In genomic region chrX:101427774-101428173, GRCm38 (mm10) we compare ENCODE assay signal across 9 mouse cellular contexts. TPM values are rescaled to one million over a fixed set of nuclear protein-coding genes. Genes with fewer than 3 reads are reported as not detected.
DNase-seq lines count a peak whose midpoint lies in the region; ATAC-seq and TF ChIP-seq lines count a peak whose summit lies in the region.
"Had no signal": no experiment of that assay in that cellular context is flagged by ENCODE, and none has a peak within 500 bp of the region (broad histone marks: within the 10 kb centered on the region; RNA-seq: fewer than 3 reads in every experiment).

No protein-coding gene starts in this region.

- H3K9me3 ChIP-seq in kidney, embryonic 15.5 days (replicated peaks) = no peaks in the 10 kb centered on the region

- no peak for TF ChIP-seq POLR2A in cerebellum, adult 2 months (IDR thresholded peaks at IDR 0.05; ENCODE audit: borderline replicate concordance, insufficient read depth, low read length)
- no peak for TF ChIP-seq POLR2A in bone marrow, adult 2 months (IDR thresholded peaks at IDR 0.05; ENCODE audit: borderline replicate concordance, control insufficient read depth, low read depth, low read length)

- peaks cover 9% of the 10 kb centered on the region; the same call in 1 of the 2 replicates for H3K36me3 ChIP-seq in kidney, embryonic 15.5 days

- no peak for DNase-seq in cerebellum, adult 2 months
- DNase-seq in cerebellum, postnatal 4 days (ENCODE audit: low spot score in 2 of 2) = no peak
- peak; percentile 34 for DNase-seq in kidney, postnatal 10 days
- DNase-seq in right cerebral cortex, postnatal 36 days (ENCODE audit: low spot score in 2 of 2) = no peak

- TF ChIP-seq CTCF in cerebellum, adult 2 months (IDR thresholded peaks at IDR 0.05; ENCODE audit: borderline replicate concordance, insufficient read depth, low read depth, low read length) = 0 out of 2 replicates have a peak, but pooled peaks have one; percentile 15
- peak; percentile 31; the same call in 1 of the 2 replicates for TF ChIP-seq CTCF in bone marrow, adult 2 months (IDR thresholded peaks at IDR 0.05; ENCODE audit: control insufficient read depth, insufficient read depth, low read length)

- H3K4me1 ChIP-seq in cerebellum, adult 2 months (ENCODE audit: control insufficient read depth, insufficient read depth, low read length) = no peaks in the 10 kb centered on the region; the same call in 1 of the 2 replicates
- H3K4me1 ChIP-seq in kidney, embryonic 15.5 days = peaks cover 6% of the 10 kb centered on the region; the same call in 1 of the 2 replicates
- no peaks in the 10 kb centered on the region for H3K4me1 ChIP-seq in bone marrow, adult 2 months (ENCODE audit: control insufficient read depth, insufficient read depth, low read length)

- no peak overlapping the region for H3K4me3 ChIP-seq in cerebellum, adult 2 months (replicated peaks; ENCODE audit: insufficient read depth, low read depth, low read length)
- no peak overlapping the region for H3K4me3 ChIP-seq in kidney, embryonic 15.5 days (replicated peaks)
- H3K4me3 ChIP-seq in bone marrow, adult 2 months (replicated peaks; ENCODE audit: control insufficient read depth, low read depth, low read length) = no peak overlapping the region

- WGBS in cerebellum, adult 2 months = 15% methylated on average over 1 of the region's 1 CpGs
- WGBS in kidney, embryonic 15.5 days = 4% methylated on average over 1 of the region's 1 CpGs
- 0% methylated on average over 1 of the region's 1 CpGs for WGBS in bone marrow, adult 2 months

- no peak overlapping the region for H3K4me2 ChIP-seq in kidney, embryonic 15.5 days

- H3K9ac ChIP-seq in kidney, embryonic 15.5 days = no peak overlapping the region

- no peak for ATAC-seq in kidney, embryonic 15.5 days (replicated peaks; ENCODE audit: low FRiP score)
- ATAC-seq in megakaryocyte progenitor cell, adult 5-6 weeks (replicated peaks; ENCODE audit: poor library complexity) = peak; percentile 27; the same call in 1 of the 2 replicates
- ATAC-seq in megakaryocyte-erythroid progenitor cell, adult 5-6 weeks (replicated peaks; ENCODE audit: low FRiP score, low TSS enrichment, poor library complexity, severe bottlenecking) = no peak
- ATAC-seq: Patski had no signal

- H3K27ac ChIP-seq in cerebellum, adult 2 months (ENCODE audit: insufficient read depth, low read length) = no peak overlapping the region
- H3K27ac ChIP-seq in kidney, embryonic 15.5 days = no peak overlapping the region
- no peak overlapping the region for H3K27ac ChIP-seq in bone marrow, adult 2 months (ENCODE audit: control insufficient read depth, insufficient read depth, low read depth, low read length, poor library complexity)

- H3K27me3 ChIP-seq in cerebellum, adult 2 months (ENCODE audit: control insufficient read depth, insufficient read depth, low read length) = no peaks in the 10 kb centered on the region; the same call in 1 of the 2 replicates
- H3K27me3 ChIP-seq in kidney, embryonic 15.5 days = peaks cover 10% of the 10 kb centered on the region; the same call in 1 of the 2 replicates
- H3K27me3 ChIP-seq: Patski had no signal

RNA-seq across cellular contexts. Expression of gene Nono, which starts 1.3 kb away (rescaled TPM):
- polyA plus RNA-seq in cerebellum, adult 2 months (2012; rRNA removed) = 129 and 136 TPM in 2 replicates
- 464 and 466 TPM in 2 replicates for polyA plus RNA-seq in kidney, embryonic 15.5 days (2015; fragmentation: Nextera tagmentation; extraction: Ambion mirVana)
- 112 and 164 TPM in 2 replicates for polyA plus RNA-seq in bone marrow, adult 2 months (2011; ENCODE audit: insufficient read depth, insufficient read length, low replicate concordance, missing spikeins)
- total RNA-seq in megakaryocyte progenitor cell, adult 5-6 weeks (2015) = 244 and 248 TPM in 2 replicates
- total RNA-seq in megakaryocyte progenitor cell, adult 5-6 weeks (2017) = 452 and 507 TPM in 2 replicates
- 264 and 296 TPM in 2 replicates for total RNA-seq in megakaryocyte-erythroid progenitor cell, adult 5-6 weeks (2014; fragmentation: Nextera tagmentation)
- total RNA-seq in megakaryocyte-erythroid progenitor cell, adult 5-6 weeks (2017) = 572 and 583 TPM in 2 replicates

RNA-seq across cellular contexts. Expression of gene Zmym3, which starts 7.1 kb away (rescaled TPM):
- 148 and 174 TPM in 2 replicates for polyA plus RNA-seq in cerebellum, adult 2 months (2012; rRNA removed)
- polyA plus RNA-seq in kidney, embryonic 15.5 days (2015; fragmentation: Nextera tagmentation; extraction: Ambion mirVana) = 26.8 and 27.7 TPM in 2 replicates
- polyA plus RNA-seq in bone marrow, adult 2 months (2011; ENCODE audit: insufficient read depth, insufficient read length, low replicate concordance, missing spikeins) = 9.3 and 26.9 TPM in 2 replicates
- 44.6 and 47.2 TPM in 2 replicates for total RNA-seq in megakaryocyte progenitor cell, adult 5-6 weeks (2015)
- total RNA-seq in megakaryocyte progenitor cell, adult 5-6 weeks (2017) = 25.1 and 30.1 TPM in 2 replicates
- total RNA-seq in megakaryocyte-erythroid progenitor cell, adult 5-6 weeks (2014; fragmentation: Nextera tagmentation) = 46.3 and 84.1 TPM in 2 replicates
- 28.7 and 52.7 TPM in 2 replicates for total RNA-seq in megakaryocyte-erythroid progenitor cell, adult 5-6 weeks (2017)

RNA-seq across cellular contexts. Expression of gene Itgb1bp2, which starts 21.1 kb away (rescaled TPM):
- polyA plus RNA-seq in cerebellum, adult 2 months (2012; rRNA removed) = 2.0 and 2.9 TPM in 2 replicates
- polyA plus RNA-seq in kidney, embryonic 15.5 days (2015; fragmentation: Nextera tagmentation; extraction: Ambion mirVana) = 7.6 and 11.9 TPM in 2 replicates
- 2.4 and 4.1 TPM in 2 replicates for polyA plus RNA-seq in bone marrow, adult 2 months (2011; ENCODE audit: insufficient read depth, insufficient read length, low replicate concordance, missing spikeins)
- 0.88 and 1.9 TPM in 2 replicates for total RNA-seq in megakaryocyte progenitor cell, adult 5-6 weeks (2015)
- total RNA-seq in megakaryocyte progenitor cell, adult 5-6 weeks (2017) = 0.12 TPM in 1 of 2 replicates, not detected in the other
- total RNA-seq in megakaryocyte-erythroid progenitor cell, adult 5-6 weeks (2014; fragmentation: Nextera tagmentation) = 5.2 and 7.8 TPM in 2 replicates
- total RNA-seq in megakaryocyte-erythroid progenitor cell, adult 5-6 weeks (2017) = not detected in 2 replicates

RNA-seq across cellular contexts. Expression of gene Gjb1, which starts 51.6 kb away (rescaled TPM):
- polyA plus RNA-seq in cerebellum, adult 2 months (2012; rRNA removed) = 69.2 and 83.3 TPM in 2 replicates
- polyA plus RNA-seq in kidney, embryonic 15.5 days (2015; fragmentation: Nextera tagmentation; extraction: Ambion mirVana) = 20.0 and 21.4 TPM in 2 replicates
- polyA plus RNA-seq in bone marrow, adult 2 months (2011; ENCODE audit: insufficient read depth, insufficient read length, low replicate concordance, missing spikeins) = 1.1 and 4.7 TPM in 2 replicates
- not detected in 2 replicates for total RNA-seq in megakaryocyte progenitor cell, adult 5-6 weeks (2015)
- not detected in 2 replicates for total RNA-seq in megakaryocyte progenitor cell, adult 5-6 weeks (2017)
- total RNA-seq in megakaryocyte-erythroid progenitor cell, adult 5-6 weeks (2014; fragmentation: Nextera tagmentation) = not detected in 2 replicates
- not detected in 2 replicates for total RNA-seq in megakaryocyte-erythroid progenitor cell, adult 5-6 weeks (2017)
